Mouse (Mus musculus): ENCODE data around the gene Agtrap. TPM values are rescaled to one million over a fixed set of nuclear protein-coding genes. Genes with fewer than 3 reads are reported as not detected.

Gene Agtrap
- polyA plus RNA-seq, 1 experiment, result 20.9 TPM

DNA sequence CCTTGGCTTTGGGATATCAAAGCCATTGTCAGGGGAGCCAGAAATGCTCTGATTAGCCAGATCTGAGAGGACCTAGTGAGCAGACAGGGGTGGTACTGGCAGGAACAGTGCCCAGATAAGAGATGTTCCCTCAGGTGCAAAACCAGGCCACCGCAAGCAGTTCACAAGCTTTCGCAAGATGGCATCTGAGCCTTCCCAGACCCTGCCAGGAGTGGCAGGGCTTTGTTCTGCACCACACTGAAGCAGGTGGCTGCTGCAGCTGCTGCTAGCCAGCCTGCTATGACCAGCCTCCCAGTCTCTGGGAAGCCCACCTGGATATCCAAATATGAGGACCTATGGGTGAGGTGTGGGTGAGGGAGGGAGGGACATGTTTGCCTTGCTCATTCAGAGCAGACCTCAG lies 10.1 kb upstream of the Agtrap start:
- H3K4me1 ChIP-seq (ENCODE audit: control insufficient read depth, insufficient read depth, low read length), result no peaks in the 10 kb centered on the region
- no peak overlapping the region for H3K27ac ChIP-seq (ENCODE audit: control insufficient read depth, insufficient read depth, low read depth, low read length, poor library complexity)
- H3K4me3 ChIP-seq (replicated peaks; ENCODE audit: control insufficient read depth, low read depth, low read length), result no peak overlapping the region
- WGBS, result 70% methylated on average over 2 of the region's 2 CpGs
- no peak for TF ChIP-seq CTCF (IDR thresholded peaks at IDR 0.05; ENCODE audit: control insufficient read depth, insufficient read depth, low read length)
- no peak for TF ChIP-seq POLR2A (IDR thresholded peaks at IDR 0.05; ENCODE audit: borderline replicate concordance, control insufficient read depth, low read depth, low read length)

DNA sequence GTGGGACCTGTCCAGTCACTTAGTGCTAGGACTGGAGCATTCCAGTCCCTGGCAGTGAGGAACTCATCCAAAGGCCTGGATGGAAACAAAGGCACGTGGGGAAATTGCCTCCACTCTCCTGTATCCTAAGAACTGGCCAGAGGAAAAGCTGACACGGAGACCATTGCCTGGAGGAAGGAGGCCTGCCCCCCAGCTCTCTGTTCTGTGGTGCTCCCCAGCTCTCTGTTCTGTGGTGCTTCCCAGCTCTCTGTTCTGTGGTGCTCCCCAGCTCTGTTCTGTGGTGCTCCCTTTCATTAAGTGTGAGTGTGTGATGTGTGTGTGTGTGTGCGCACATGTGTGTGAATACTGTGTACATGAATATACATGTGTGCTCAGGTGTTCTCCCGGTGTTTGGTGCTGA lies 7.2 kb upstream of the Agtrap start:
- WGBS, result 82% methylated on average over 4 of the region's 4 CpGs
- TF ChIP-seq CTCF (IDR thresholded peaks at IDR 0.05; ENCODE audit: control insufficient read depth, insufficient read depth, low read length) (no peak), POLR2A (IDR thresholded peaks at IDR 0.05; ENCODE audit: borderline replicate concordance, control insufficient read depth, low read depth, low read length) (no peak)
- Histone ChIP-seq H3K4me1 (ENCODE audit: control insufficient read depth, insufficient read depth, low read length) (no peaks in the 10 kb centered on the region), H3K27ac (ENCODE audit: control insufficient read depth, insufficient read depth, low read depth, low read length, poor library complexity) (no peak overlapping the region), H3K4me3 (replicated peaks; ENCODE audit: control insufficient read depth, low read depth, low read length) (no peak overlapping the region)

- H3K4me3 ChIP-seq (replicated peaks; ENCODE audit: control insufficient read depth, low read depth, low read length), result no peak overlapping the region
- H3K4me1 ChIP-seq (ENCODE audit: control insufficient read depth, insufficient read depth, low read length), result no peaks in the 10 kb centered on the region
- TF ChIP-seq POLR2A (IDR thresholded peaks at IDR 0.05; ENCODE audit: borderline replicate concordance, control insufficient read depth, low read depth, low read length) (no peak), CTCF (IDR thresholded peaks at IDR 0.05; ENCODE audit: control insufficient read depth, insufficient read depth, low read length) (no peak)
- WGBS, result 80% methylated on average over 5 of the region's 5 CpGs
- H3K27ac ChIP-seq (ENCODE audit: control insufficient read depth, insufficient read depth, low read depth, low read length, poor library complexity), result no peak overlapping the region
Observed at GRCm38 (mm10) chr4:148094161-148094560, 6.3 kb upstream of the Agtrap start.

DNA sequence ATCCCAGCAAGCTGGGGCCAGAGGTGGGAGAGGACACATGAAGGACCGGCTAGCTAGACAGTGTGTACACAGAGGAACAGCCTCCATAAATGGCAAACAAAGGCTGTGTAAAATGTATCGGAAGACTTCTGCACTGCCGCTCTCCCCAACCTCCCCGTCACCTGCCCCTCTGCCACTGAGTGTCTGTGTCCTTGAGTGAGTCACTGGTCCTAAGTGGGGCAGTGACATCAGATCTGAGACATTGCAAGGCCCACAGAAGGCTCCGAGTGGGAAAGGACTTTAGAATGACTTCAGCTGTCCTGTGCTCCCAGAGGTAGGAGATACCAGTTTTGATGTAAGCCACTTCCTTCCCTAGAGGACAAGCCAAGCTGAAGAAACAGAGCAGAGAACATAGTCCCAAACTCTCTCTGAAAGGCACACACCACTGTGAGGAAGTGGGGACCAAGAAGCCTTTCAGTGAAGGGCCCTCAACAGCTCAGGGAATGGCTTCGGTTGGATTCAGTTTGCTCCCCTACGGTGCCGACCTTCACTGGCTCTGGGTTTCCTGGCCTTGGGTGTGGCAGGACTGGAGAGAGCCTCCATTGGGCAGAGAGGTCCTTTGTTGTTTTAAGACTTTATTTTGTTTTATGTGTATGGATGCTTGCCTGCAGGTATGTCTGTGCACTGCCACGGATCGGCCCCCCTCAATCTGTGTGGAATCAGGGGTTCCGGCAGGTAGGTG lies 4.9 kb upstream of the Agtrap start:
- H3K4me3 ChIP-seq (replicated peaks; ENCODE audit: control insufficient read depth, low read depth, low read length), result no peak overlapping the region
- H3K27ac ChIP-seq (ENCODE audit: control insufficient read depth, insufficient read depth, low read depth, low read length, poor library complexity), result no peak overlapping the region
- 77% methylated on average over 11 of the region's 11 CpGs for WGBS
- peaks cover 3% of the 10 kb centered on the region; the same call in 1 of the 2 replicates for H3K4me1 ChIP-seq (ENCODE audit: control insufficient read depth, insufficient read depth, low read length)
- TF ChIP-seq POLR2A (IDR thresholded peaks at IDR 0.05; ENCODE audit: borderline replicate concordance, control insufficient read depth, low read depth, low read length) (no peak), CTCF (IDR thresholded peaks at IDR 0.05; ENCODE audit: control insufficient read depth, insufficient read depth, low read length) (no peak)

- H3K4me1 ChIP-seq (ENCODE audit: control insufficient read depth, insufficient read depth, low read length), result peaks cover 3% of the 10 kb centered on the region; the same call in 1 of the 2 replicates
- TF ChIP-seq POLR2A (IDR thresholded peaks at IDR 0.05; ENCODE audit: borderline replicate concordance, control insufficient read depth, low read depth, low read length) (no peak), CTCF (IDR thresholded peaks at IDR 0.05; ENCODE audit: control insufficient read depth, insufficient read depth, low read length) (no peak)
- no peak overlapping the region for H3K4me3 ChIP-seq (replicated peaks; ENCODE audit: control insufficient read depth, low read depth, low read length)
- WGBS, result 88% methylated on average over 1 of the region's 1 CpGs
- no peak overlapping the region for H3K27ac ChIP-seq (ENCODE audit: control insufficient read depth, insufficient read depth, low read depth, low read length, poor library complexity)
Observed at GRCm38 (mm10) chr4:148091181-148091580, 3.4 kb upstream of the Agtrap start.

DNA sequence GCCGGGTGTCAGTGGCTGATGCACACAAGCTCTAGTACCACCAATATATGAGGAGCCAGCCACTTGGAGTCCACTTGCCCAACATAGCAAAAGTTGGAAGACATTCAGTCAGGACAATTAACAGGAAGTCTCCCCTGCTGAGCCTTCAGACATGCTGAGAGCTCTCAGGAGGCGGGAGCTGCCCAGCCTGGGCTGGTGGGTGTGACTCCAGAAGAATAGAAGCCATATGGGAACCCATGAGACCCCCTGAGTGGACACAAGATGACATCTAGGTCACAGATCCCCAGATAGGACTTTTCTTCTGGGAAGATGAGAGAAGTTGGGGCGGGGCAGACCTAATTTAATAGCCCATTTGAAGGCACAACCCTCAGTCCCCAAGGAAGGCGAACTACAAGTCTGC lies 1.3 kb upstream of the Agtrap start:
- no peak for TF ChIP-seq CTCF (IDR thresholded peaks at IDR 0.05; ENCODE audit: control insufficient read depth, insufficient read depth, low read length)
- TF ChIP-seq POLR2A (IDR thresholded peaks at IDR 0.05; ENCODE audit: borderline replicate concordance, control insufficient read depth, low read depth, low read length), result no peak
- 82% methylated on average over 4 of the region's 4 CpGs for whole genome bisulfite sequencing
- no peak overlapping the region for H3K27ac ChIP-seq (ENCODE audit: control insufficient read depth, insufficient read depth, low read depth, low read length, poor library complexity)
- peaks cover 7% of the 10 kb centered on the region; the same call in 1 of the 2 replicates for H3K4me1 ChIP-seq (ENCODE audit: control insufficient read depth, insufficient read depth, low read length)
- H3K4me3 ChIP-seq (replicated peaks; ENCODE audit: control insufficient read depth, low read depth, low read length), result no peak overlapping the region

DNA sequence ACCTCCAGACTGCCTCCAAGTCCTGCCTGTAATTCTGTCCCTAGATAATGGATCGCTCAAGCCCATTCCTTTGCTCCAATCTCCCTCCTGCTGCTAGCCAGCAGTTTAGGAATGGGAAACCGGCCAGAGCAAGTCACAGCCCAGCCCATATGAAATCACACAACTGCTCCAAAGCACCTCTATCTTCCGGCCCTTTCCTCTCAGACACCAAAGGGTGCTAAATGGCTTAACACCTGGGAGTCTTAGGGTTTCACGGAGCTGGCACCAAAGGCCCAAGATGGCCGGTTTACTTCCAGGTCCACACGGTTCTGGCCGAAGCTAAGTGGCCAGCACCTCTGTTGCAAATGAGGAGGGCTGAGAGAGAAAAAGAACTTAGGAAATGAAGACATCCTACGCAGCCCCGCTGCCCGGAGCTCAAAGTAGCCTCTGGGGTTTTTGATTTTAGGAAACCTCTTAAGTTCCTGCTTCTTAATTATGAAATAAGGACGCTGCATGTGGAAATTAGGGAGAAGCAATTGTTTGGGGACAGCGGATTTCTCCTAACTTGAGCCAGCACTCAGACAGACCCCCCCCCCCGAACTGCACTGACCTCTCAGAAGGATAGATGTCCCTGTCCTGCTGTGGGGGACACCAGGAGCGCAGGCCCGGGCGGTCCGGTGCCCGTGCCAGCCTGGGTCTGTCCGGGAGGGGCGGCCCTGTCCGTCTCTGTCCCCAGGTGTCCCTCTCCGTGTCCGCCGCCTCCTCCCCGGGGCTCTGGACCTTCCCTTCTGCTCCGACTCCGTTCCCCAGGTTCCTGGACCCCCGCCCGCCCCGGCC lies 532 bp downstream of the Agtrap start:
- peaks cover 8% of the 10 kb centered on the region; the same call in 1 of the 2 replicates for H3K4me1 ChIP-seq (ENCODE audit: control insufficient read depth, insufficient read depth, low read length)
- H3K27ac ChIP-seq (ENCODE audit: control insufficient read depth, insufficient read depth, low read depth, low read length, poor library complexity), result peak overlapping the region; percentile 58
- 3% methylated on average over 30 of the region's 30 CpGs for whole genome bisulfite sequencing
- peak overlapping the region; percentile 62 for H3K4me3 ChIP-seq (replicated peaks; ENCODE audit: control insufficient read depth, low read depth, low read length)
- TF ChIP-seq CTCF (IDR thresholded peaks at IDR 0.05; ENCODE audit: control insufficient read depth, insufficient read depth, low read length) (no peak), POLR2A (IDR thresholded peaks at IDR 0.05; ENCODE audit: borderline replicate concordance, control insufficient read depth, low read depth, low read length) (no peak)

DNA sequence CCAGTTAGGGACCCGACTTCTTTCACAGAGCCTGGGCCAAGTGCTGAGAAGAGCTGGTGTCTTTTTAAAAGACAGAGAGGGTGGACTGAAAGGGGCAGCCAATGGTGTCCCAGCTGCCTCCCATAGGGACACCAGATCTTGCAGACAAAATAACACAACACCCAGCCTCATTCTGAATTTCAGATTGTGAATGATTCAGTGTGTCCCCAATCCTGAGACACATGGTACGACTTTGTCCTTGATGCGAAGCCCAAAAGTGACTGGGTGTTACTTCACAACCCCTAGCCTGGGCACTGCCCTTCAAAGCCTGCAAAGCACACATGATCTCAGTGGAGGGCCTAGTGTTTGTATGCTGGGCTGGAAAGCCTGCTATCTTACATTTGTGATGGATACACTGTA lies 1.9 kb downstream of the Agtrap start:
- WGBS, result 50% methylated on average over 3 of the region's 3 CpGs
- Histone ChIP-seq H3K4me3 (replicated peaks; ENCODE audit: control insufficient read depth, low read depth, low read length) (peak overlapping the region; percentile 39), H3K27ac (ENCODE audit: control insufficient read depth, insufficient read depth, low read depth, low read length, poor library complexity) (peak overlapping the region; percentile 19; the same call in 1 of the 2 replicates), H3K4me1 (ENCODE audit: control insufficient read depth, insufficient read depth, low read length) (peaks cover 8% of the 10 kb centered on the region; the same call in 1 of the 2 replicates)
- TF ChIP-seq CTCF (IDR thresholded peaks at IDR 0.05; ENCODE audit: control insufficient read depth, insufficient read depth, low read length), result no peak
- no peak for TF ChIP-seq POLR2A (IDR thresholded peaks at IDR 0.05; ENCODE audit: borderline replicate concordance, control insufficient read depth, low read depth, low read length)
